Mouse (Mus musculus) CD4-positive naive resting alpha-beta T cell, adult 57 days (primary cell): ENCODE results near the gene Krt15. TPM values are rescaled to one million over a fixed set of nuclear protein-coding genes. Genes with fewer than 3 reads are reported as not detected.

ENCODE experiments used
- total RNA-seq: library from RNA; stranded (reverse); gene quantifications from one replicate; pipeline ENCODE4 v1.2.4, GENCODE M21; 2023

The Krt15 gene
- not detected for total RNA-seq

DNA sequence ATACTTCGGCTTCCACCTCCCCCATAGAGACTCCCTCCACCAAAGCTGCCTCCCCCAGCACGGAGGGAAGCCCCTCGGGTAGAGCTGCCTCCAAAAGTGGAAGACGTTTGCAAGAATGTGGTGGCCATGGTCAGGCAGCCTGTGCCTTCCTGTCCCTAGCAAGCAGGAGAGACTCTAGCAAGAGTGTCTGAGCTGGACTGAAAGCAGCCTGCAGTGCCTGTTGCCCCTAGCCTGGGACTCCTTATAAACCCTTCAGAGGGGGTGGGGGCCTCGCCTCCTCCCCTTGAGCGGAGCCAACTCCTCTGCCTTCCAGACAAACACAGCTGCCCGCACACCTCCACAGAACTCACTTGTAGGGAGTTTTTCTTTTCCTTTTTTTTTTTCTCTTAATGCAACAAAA lies at the start of gene Krt15:
TSS of gene Krt15 (minus strand) at position 198 of the 400 bp plus-strand sequence.

DNA sequence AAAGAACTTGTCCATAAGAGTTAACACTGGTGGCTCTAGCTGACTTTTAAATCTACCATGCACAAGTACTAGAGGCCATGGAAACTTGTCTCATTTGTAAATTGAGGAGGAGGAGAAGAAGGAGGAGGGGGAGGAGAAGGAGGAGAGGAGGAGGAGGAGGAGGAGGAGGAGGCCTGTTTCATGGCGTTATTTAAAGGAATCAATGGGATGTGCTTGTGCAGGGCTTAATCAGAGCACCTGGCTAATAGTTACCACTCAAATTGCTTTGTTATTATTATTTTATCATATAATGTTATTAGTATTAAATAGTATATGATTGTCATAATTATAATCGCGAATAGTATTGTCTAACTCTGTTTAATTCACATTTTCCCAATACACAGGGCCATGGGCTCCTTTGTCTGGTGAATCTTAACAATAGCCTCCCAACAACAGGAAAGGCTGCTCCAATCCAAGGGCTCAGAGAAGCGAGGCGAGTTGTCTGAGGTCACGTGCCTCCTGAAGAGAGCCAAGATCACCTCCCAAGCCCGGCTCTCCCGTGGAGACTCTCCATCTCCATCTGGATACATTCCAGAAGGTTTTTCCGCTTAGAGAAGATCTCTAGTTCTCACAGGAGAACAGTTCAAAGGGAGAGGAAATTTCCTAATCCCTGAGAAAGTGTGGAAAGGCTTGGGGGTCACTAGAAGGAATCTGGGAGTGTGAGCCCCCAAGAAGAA lies 13.0 kb upstream of the Krt15 start, which contains the start of gene Krt19:
TSS of gene Krt19 (minus strand) at position 51 of the 716 bp plus-strand sequence.

DNA sequence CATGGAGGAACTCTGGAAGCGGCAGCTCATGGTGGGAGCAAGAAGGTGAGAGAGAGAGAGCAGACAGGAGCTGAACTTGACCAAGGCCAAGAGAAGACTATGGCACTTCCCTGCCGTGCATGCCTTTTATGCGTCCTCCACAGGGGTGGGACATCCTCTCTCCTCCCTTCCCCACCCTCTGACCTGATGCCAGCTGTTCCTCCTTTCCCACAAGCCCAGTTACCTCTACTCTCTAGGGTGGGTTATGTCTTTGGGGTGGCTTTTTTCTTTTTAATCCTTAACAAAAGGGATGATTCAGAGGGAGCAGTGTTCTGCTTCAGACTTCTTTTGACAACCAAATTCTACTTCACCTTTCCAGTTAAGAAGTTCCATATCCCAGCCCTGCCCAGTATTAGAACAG lies 14.3 kb downstream of the Krt15 start, which contains the start of gene Krt13:
TSS of gene Krt13 (minus strand) at position 101 of the 400 bp plus-strand sequence.

DNA sequence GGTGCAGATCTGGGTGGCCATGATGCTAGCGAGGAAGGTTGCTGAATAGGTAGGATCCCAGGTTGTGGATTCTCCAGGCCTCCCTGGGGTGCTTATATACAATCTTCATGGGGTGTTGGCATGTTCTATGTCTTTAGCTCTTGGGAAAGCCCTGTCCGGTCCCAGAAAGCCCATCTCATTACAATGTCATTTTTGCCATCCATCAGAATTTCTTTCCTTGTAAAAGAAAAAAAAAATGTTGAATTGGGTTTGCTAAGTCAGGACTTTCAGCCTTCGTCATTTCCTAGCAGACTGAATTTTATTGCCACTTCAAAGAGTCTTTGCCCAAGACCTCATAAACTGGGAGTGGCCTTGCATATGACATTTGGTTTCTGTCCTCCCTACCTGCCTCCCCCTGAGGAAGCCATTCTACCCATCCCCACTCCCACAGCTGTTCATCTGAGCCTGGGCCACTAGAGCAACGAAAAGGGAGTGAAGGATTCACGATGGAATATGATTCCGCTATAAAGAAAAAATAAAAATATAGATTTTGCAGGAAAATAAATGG lies 30.1 kb downstream of the Krt15 start, which contains the start of gene Krt36:
TSS of gene Krt36 (minus strand) at position 51 of the 547 bp plus-strand sequence.

DNA sequence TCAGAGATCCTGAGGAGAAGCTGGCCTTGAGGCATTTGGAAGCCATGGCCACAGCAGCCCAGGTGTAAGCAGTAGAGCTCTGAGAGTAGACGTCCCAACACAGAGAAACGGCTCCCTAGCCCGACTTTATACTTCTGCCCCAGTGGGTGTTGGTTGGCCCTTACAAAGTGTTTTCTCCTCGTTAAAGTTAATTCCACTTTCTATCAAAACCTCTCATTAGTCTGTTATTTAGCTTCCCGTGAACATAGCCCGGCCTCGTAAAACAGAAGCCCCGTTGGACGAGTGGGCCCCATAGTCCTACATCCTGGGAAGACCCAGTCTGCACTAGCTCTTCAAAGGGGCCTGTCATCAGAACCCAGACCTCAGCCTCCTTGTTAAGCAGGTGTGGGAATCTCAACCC lies 39.6 kb downstream of the Krt15 start, which contains the start of gene Krt35:
TSS of gene Krt35 (minus strand) at position 101 of the 400 bp plus-strand sequence.

DNA sequence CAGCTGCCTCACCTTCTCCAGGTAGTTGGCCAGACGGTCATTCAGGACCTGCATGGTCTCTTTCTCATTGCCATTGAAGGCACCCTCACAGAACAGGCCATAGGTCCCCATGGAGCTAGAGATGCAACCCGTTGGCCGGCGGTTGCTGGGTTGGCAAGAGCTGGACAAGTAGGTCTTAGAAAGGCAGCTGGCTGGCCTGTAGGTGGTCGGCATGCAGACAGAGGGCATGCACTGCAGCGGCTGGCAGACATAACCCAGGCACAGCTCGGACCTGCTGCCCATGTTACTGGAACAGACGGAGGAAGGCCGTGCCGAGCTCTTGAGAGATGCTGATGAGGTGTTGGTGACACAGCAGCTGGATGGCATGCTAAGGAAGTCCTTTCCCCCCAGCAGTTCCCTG lies 47.9 kb downstream of the Krt15 start, which contains the start of gene Krt32:
TSS of gene Krt32 (minus strand) at position 366 of the 400 bp plus-strand sequence.

Other genes with a start within 250 kb of the Krt15 start
- gene Krtap31-1, start 228.0 kb downstream of the Krt15 start, total RNA-seq, result not detected
- not detected for gene Gm11565, start 221.2 kb downstream of the Krt15 start, total RNA-seq
- not detected for gene Krtap31-2, start 199.6 kb downstream of the Krt15 start, total RNA-seq
- gene Krtap9-5, start 187.5 kb downstream of the Krt15 start, total RNA-seq, result not detected
- gene Krtap29-1, start 156.9 kb downstream of the Krt15 start, total RNA-seq, result not detected
- gene Krtap16-1, start 149.3 kb downstream of the Krt15 start, total RNA-seq, result not detected
- gene Krtap17-1, start 141.9 kb downstream of the Krt15 start, total RNA-seq, result not detected
- gene Krt33a, start 119.7 kb downstream of the Krt15 start, total RNA-seq, result not detected
- gene Krt33b, start 106.1 kb downstream of the Krt15 start, total RNA-seq, result not detected
- not detected for gene Krt34, start 94.4 kb downstream of the Krt15 start, total RNA-seq
- gene Krt31, start 85.4 kb downstream of the Krt15 start, total RNA-seq, result not detected
- gene Krt32, start 47.7 kb downstream of the Krt15 start, total RNA-seq, result not detected
- gene Krt35, start 39.7 kb downstream of the Krt15 start, total RNA-seq, result not detected
- not detected for gene Krt36, start 30.3 kb downstream of the Krt15 start, total RNA-seq
- gene Krt13, start 14.4 kb downstream of the Krt15 start, total RNA-seq, result not detected
- 4.8 TPM for gene Krt19, start 12.7 kb upstream of the Krt15 start, total RNA-seq
- not detected for gene Krt9, start 57.3 kb upstream of the Krt15 start, total RNA-seq
- gene Krt14, start 71.6 kb upstream of the Krt15 start, total RNA-seq, result not detected
- gene Krt16, start 113.0 kb upstream of the Krt15 start, total RNA-seq, result not detected
- not detected for gene Krt17, start 125.1 kb upstream of the Krt15 start, total RNA-seq
- not detected for gene Krt42, start 133.9 kb upstream of the Krt15 start, total RNA-seq
- 2,248 TPM for gene Eif1, start 184.0 kb upstream of the Krt15 start, total RNA-seq
- gene Gast, start 198.5 kb upstream of the Krt15 start, total RNA-seq, result not detected
- 0.86 TPM for gene Hap1, start 220.2 kb upstream of the Krt15 start, total RNA-seq